Mouse (Mus musculus) CH12.LX (cell line): Measurements from ENCODE around the gene Spaca6. TPM values are rescaled to one million over a fixed set of nuclear protein-coding genes. Genes with fewer than 3 reads are reported as not detected.

Experiments used
- DNase-seq: peaks from one replicate; pipeline ENCODE4 v3.0.0-alpha.2; 2013; ENCODE audit errors: extremely low read depth
- H3K27ac ChIP-seq: 2 replicates; pipeline ENCODE4 v1.5.1; 2012; ENCODE audit warnings: low read depth, mild to moderate bottlenecking, control low read depth, moderate library complexity; ENCODE audit not compliant: insufficient read depth
- H3K27me3 ChIP-seq: replicated peaks from 2 replicates; pipeline ENCODE3; 2012; ENCODE audit warnings: inconsistent platforms
- H3K36me3 ChIP-seq, 2 experiments: replicated peaks in 1 of 2; 2 replicates each; pipeline versions ENCODE3 to v1.6.1; 2012; ENCODE audit warnings: inconsistent platforms in 1 of 2, low read length in 1 of 2, mild to moderate bottlenecking in 1 of 2, mixed read lengths in 1 of 2, moderate library complexity in 1 of 2; ENCODE audit not compliant: control insufficient read depth in 1 of 2, insufficient read depth in 1 of 2
- H3K4me1 ChIP-seq, 2 experiments: 2 replicates each; pipeline ENCODE4 v1.6.1; 2012; ENCODE audit warnings: inconsistent platforms in 1 of 2, moderate library complexity in 1 of 2; ENCODE audit not compliant: insufficient read depth in 2 of 2, control insufficient read depth in 1 of 2
- H3K4me2 ChIP-seq: 2 replicates; pipeline ENCODE4 v1.6.1; 2012; ENCODE audit warnings: low read depth, mild to moderate bottlenecking, control low read depth; ENCODE audit not compliant: poor library complexity, insufficient read depth, severe bottlenecking
- H3K4me3 ChIP-seq, 3 experiments: fragments of 150-350 bp in 1 of 3; sonication (generic) in 1 of 3; replicated peaks in 1 of 3; 2 replicates each; pipeline versions ENCODE3 to v1.5.1; 2011 to 2012; ENCODE audit warnings: low read depth in 2 of 3, low read length in 2 of 3, mild to moderate bottlenecking in 2 of 3, moderate library complexity in 2 of 3, control low read depth in 1 of 3, improper control_type of control experiment in 1 of 3, inconsistent platforms in 1 of 3, mixed read lengths in 1 of 3; ENCODE audit not compliant: poor library complexity in 1 of 3
- H3K79me2 ChIP-seq: replicated peaks from 2 replicates; pipeline ENCODE4 v1.6.1; 2012; ENCODE audit warnings: mild to moderate bottlenecking, moderate library complexity; ENCODE audit not compliant: control insufficient read depth, poor library complexity, insufficient read depth, severe bottlenecking; ENCODE audit errors: extremely low read depth
- H3K9ac ChIP-seq: 2 replicates; pipeline ENCODE4 v1.6.1; 2012; ENCODE audit warnings: low read depth, mild to moderate bottlenecking, control low read depth, moderate library complexity; ENCODE audit not compliant: insufficient read depth
- H3K9me3 ChIP-seq: replicated peaks from 2 replicates; pipeline ENCODE3; 2012; ENCODE audit warnings: low read length, inconsistent platforms, mixed read lengths
- BHLHE40 ChIP-seq: IDR thresholded peaks from 2 replicates; pipeline ENCODE4 v1.6.1; 2011; ENCODE audit warnings: mild to moderate bottlenecking, low read depth, low read length, improper control_type of control experiment
- CHD2 ChIP-seq: IDR thresholded peaks from 2 replicates; pipeline ENCODE4 v1.6.1; 2011; ENCODE audit warnings: low read length, improper control_type of control experiment
- CTCF ChIP-seq, 2 experiments: IDR thresholded peaks in 1 of 2; conservative IDR thresholded peaks in 1 of 2; 2 replicates each; pipeline ENCODE4 v1.5.1; 2011 to 2012; ENCODE audit warnings: low read depth in 2 of 2, low read length in 2 of 2, improper control_type of control experiment in 1 of 2, inconsistent platforms in 1 of 2, mild to moderate bottlenecking in 1 of 2, moderate library complexity in 1 of 2
- E2F4 ChIP-seq: IDR thresholded peaks from 2 replicates; pipeline ENCODE4 v1.6.1; 2011; ENCODE audit warnings: low read depth, low read length, improper control_type of control experiment; ENCODE audit not compliant: insufficient replicate concordance
- ELF1 ChIP-seq: IDR thresholded peaks from 2 replicates; pipeline ENCODE4 v1.6.1; 2014; ENCODE audit warnings: low read depth, mild to moderate bottlenecking, inconsistent platforms, low read length, improper control_type of control experiment
- EP300 ChIP-seq: IDR thresholded peaks from 2 replicates; pipeline ENCODE4 v1.6.1; 2011; ENCODE audit warnings: low read length, improper control_type of control experiment
- GABPA ChIP-seq: IDR thresholded peaks from 2 replicates; pipeline ENCODE4 v1.6.1; 2012; ENCODE audit warnings: low read depth, low read length, improper control_type of control experiment, inconsistent platforms; ENCODE audit not compliant: insufficient replicate concordance
- IRF4 ChIP-seq: IDR thresholded peaks from 2 replicates; pipeline ENCODE4 v1.6.1; 2014; ENCODE audit warnings: low read depth, mild to moderate bottlenecking, inconsistent platforms, low read length, improper control_type of control experiment
- JUN ChIP-seq: IDR thresholded peaks from 2 replicates; pipeline ENCODE4 v1.6.1; 2011; ENCODE audit warnings: low read depth, mild to moderate bottlenecking, low read length, improper control_type of control experiment, moderate library complexity; ENCODE audit not compliant: insufficient read depth
- JUND ChIP-seq: conservative IDR thresholded peaks from 2 replicates; pipeline ENCODE4 v1.6.1; 2011; ENCODE audit warnings: low read depth, low read length, improper control_type of control experiment
- MAFK ChIP-seq: IDR thresholded peaks from 2 replicates; pipeline ENCODE4 v1.6.1; 2011; ENCODE audit warnings: low read length, improper control_type of control experiment; ENCODE audit not compliant: insufficient replicate concordance
- MAX ChIP-seq: IDR thresholded peaks from 2 replicates; pipeline ENCODE4 v1.6.1; 2011; ENCODE audit warnings: low read length, improper control_type of control experiment
- MAZ ChIP-seq: IDR thresholded peaks from 2 replicates; pipeline ENCODE4 v1.6.1; 2012; ENCODE audit warnings: low read depth, mild to moderate bottlenecking, inconsistent platforms, low read length, improper control_type of control experiment, moderate library complexity
- MEF2A ChIP-seq: IDR thresholded peaks from 2 replicates; pipeline ENCODE4 v1.6.1; 2014; ENCODE audit warnings: low read depth, mild to moderate bottlenecking, inconsistent platforms, low read length, improper control_type of control experiment, borderline replicate concordance
- MXI1 ChIP-seq: IDR thresholded peaks from 2 replicates; pipeline ENCODE4 v1.6.1; 2011; ENCODE audit warnings: mild to moderate bottlenecking, low read depth, low read length, improper control_type of control experiment
- MYC ChIP-seq: IDR thresholded peaks from 2 replicates; pipeline ENCODE4 v1.6.1; 2011; ENCODE audit warnings: low read depth, mild to moderate bottlenecking, improper control_type of control experiment, low read length
- NELFE ChIP-seq: IDR thresholded peaks from 2 replicates; pipeline ENCODE4 v1.6.1; 2011; ENCODE audit warnings: low read depth, low read length, improper control_type of control experiment
- NRF1 ChIP-seq: IDR thresholded peaks from 2 replicates; pipeline ENCODE4 v1.6.1; 2014; ENCODE audit warnings: low read depth, mild to moderate bottlenecking, inconsistent platforms, low read length, improper control_type of control experiment, moderate library complexity
- POLR2A ChIP-seq: IDR thresholded peaks from 2 replicates; pipeline ENCODE4 v1.6.1; 2011; ENCODE audit warnings: low read depth, mild to moderate bottlenecking, improper control_type of control experiment, low read length
- POLR2AphosphoS2 ChIP-seq: IDR thresholded peaks from 2 replicates; pipeline ENCODE4 v1.6.1; 2011; ENCODE audit warnings: low read depth, low read length, improper control_type of control experiment
- RAD21 ChIP-seq: IDR thresholded peaks from 2 replicates; pipeline ENCODE4 v1.6.1; 2011; ENCODE audit warnings: low read depth, mild to moderate bottlenecking, low read length, improper control_type of control experiment, moderate library complexity
- SIN3A ChIP-seq: IDR thresholded peaks from 2 replicates; pipeline ENCODE4 v1.6.1; 2012; ENCODE audit warnings: low read length, improper control_type of control experiment, inconsistent platforms
- TBP ChIP-seq: conservative IDR thresholded peaks from 2 replicates; pipeline ENCODE4 v1.6.1; 2011; ENCODE audit warnings: low read depth, low read length, improper control_type of control experiment
- TCF12 ChIP-seq: IDR thresholded peaks from 2 replicates; pipeline ENCODE4 v1.6.1; 2014; ENCODE audit warnings: low read depth, mild to moderate bottlenecking, inconsistent platforms, low read length, improper control_type of control experiment
- UBTF ChIP-seq: IDR thresholded peaks from 2 replicates; pipeline ENCODE4 v1.6.1; 2012; ENCODE audit warnings: low read depth, mild to moderate bottlenecking, inconsistent platforms, low read length, improper control_type of control experiment, moderate library complexity
- USF1 ChIP-seq: IDR thresholded peaks from 2 replicates; pipeline ENCODE4 v1.6.1; 2014; ENCODE audit warnings: low read depth, mild to moderate bottlenecking, inconsistent platforms, low read length, improper control_type of control experiment
- USF2 ChIP-seq: conservative IDR thresholded peaks from 2 replicates; pipeline ENCODE4 v1.6.1; 2011; ENCODE audit warnings: low read depth, low read length, improper control_type of control experiment
- ZC3H11A ChIP-seq: IDR thresholded peaks from 2 replicates; pipeline ENCODE4 v1.6.1; 2012; ENCODE audit warnings: low read depth, mild to moderate bottlenecking, inconsistent platforms, low read length, improper control_type of control experiment
- dilution Hi-C: fragments of 300-500 bp; cut with MboI; formaldehyde crosslinking; loops from 2 replicates; pipeline ENCODE4 v1.14.3; 2020; ENCODE audit warnings: low sequenced_read_pairs; ENCODE audit not compliant: extremely low pct_unique_long_range_greater_than_20kb, extremely low pct_ligation_motif_present
- in situ Hi-C: fragments of 300-500 bp; cut with MboI; formaldehyde crosslinking; loops from 3 replicates; pipeline ENCODE4 v1.14.3; 2019; ENCODE audit warnings: low sequenced_read_pairs, low pct_ligation_motif_present, low pct_unique_long_range_greater_than_20kb, mixed read lengths
- polyA plus RNA-seq: library from polyadenylated mRNA; unstranded; fragments of >175 nt; gene quantifications from 2 replicates; pipeline ENCODE4 v1.2.1, GENCODE M21; 2012; ENCODE audit warnings: low read depth; ENCODE audit not compliant: insufficient read length
- total RNA-seq, 2 experiments: library from RNA; depleted of rRNA; stranded (reverse); fragments of 300-350 nt in 1 of 2; fragments of >200 nt in 1 of 2; gene quantifications; 2 replicates each; pipeline ENCODE4 v1.2.3; 2012 to 2014

The Spaca6 gene
- total and polyA plus RNA-seq, 3 experiments = 0.67 TPM; not detected in 2

DNA sequence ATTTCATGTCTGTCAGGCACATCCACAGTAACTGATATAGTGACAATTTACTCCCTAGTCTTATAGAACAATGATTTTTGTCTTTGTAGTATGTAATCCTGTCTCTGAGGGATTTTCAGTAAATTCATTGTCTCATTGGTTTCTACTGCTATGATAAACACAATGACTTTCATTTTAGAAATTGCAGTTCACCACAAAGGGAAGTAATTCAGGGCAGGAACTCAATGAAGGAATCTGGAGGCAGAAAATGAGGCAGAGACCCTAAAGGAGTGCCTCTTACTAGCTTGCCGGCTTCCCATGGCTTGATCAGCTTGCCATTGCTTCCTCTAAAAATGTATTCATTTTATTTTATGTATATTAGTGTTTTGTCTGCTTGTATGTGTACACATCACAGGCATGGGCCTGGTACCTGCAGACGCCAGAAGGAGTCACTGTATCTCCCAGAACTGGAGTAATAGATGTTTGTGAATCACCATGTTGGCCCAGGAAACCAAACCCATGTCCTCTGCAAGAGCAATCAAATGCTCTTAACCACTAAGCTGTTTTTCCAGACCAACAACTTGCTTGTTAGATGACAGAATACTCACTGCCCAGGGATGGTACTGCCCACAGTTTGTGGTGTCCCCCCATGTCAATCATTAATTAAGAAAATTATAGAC is 44.1 kb downstream of the Spaca6 start:
- no peaks in the 10 kb centered on the region for H3K79me2 ChIP-seq
- TF ChIP-seq POLR2A = no peak
- TF ChIP-seq SIN3A = no peak
- no peak for TF ChIP-seq USF2
- no peak for TF ChIP-seq JUN
- TF ChIP-seq MYC = no peak
- no peak for TF ChIP-seq NELFE
- TF ChIP-seq NRF1 = no peak
- no peak for TF ChIP-seq MAX
- no peak for TF ChIP-seq USF1
- no peak for TF ChIP-seq MEF2A
- TF ChIP-seq CTCF (conservative IDR thresholded peaks at IDR 0.05 in 1 of 2, IDR thresholded peaks at IDR 0.05 in 1 of 2; ENCODE audit: low read depth in 2 of 2, low read length in 2 of 2) = no peak
- TF ChIP-seq CHD2 = no peak
- TF ChIP-seq POLR2AphosphoS2 = no peak
- TF ChIP-seq E2F4 = no peak
- no peak for TF ChIP-seq TCF12
- no peak for TF ChIP-seq RAD21
- no peak for TF ChIP-seq TBP
- TF ChIP-seq EP300 = no peak
- TF ChIP-seq, all 38 proteins: peak for 0
- in situ Hi-C loops (no loop called here), dilution Hi-C loops (no loop called here)
- no peak overlapping the region for H3K9ac ChIP-seq
- H3K9me3 ChIP-seq = peaks cover 3% of the 10 kb centered on the region
- no peaks in the 10 kb centered on the region for H3K36me3 ChIP-seq
- no peak for DNase-seq
- no peaks in the 10 kb centered on the region for H3K27me3 ChIP-seq
- 0 out of 4 replicates have a peak, but pooled peaks cover 0 to 4% of the 10 kb centered on the region in 2 experiments for H3K4me1 ChIP-seq
- H3K27ac ChIP-seq = no peak overlapping the region
- H3K4me2 ChIP-seq = no peak overlapping the region
- H3K4me3 ChIP-seq = no peak overlapping the region

DNA sequence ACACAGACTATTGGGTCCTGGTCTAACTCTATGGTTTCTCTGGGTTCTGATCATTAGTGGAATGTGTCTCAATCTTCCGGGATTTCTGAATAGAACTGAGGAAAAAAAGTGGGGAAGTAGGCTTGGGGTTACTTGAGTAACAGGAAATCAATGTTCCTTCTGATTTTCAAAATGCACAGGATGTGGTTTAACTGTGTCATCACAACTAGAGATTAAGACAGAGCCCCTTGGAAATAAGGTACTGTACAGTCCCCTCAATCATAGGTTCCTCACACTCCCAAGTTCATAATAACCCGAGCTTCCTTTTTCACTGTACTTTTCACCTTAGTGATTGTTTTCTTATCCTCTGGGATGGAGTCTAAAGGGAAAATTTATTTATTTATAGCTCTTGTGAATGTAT is 44.7 kb downstream of the Spaca6 start:
- peaks cover 3% of the 10 kb centered on the region for H3K9me3 ChIP-seq
- H3K79me2 ChIP-seq = no peaks in the 10 kb centered on the region
- no peak for DNase-seq
- H3K27ac ChIP-seq = no peak overlapping the region
- no peaks in the 10 kb centered on the region for H3K27me3 ChIP-seq
- no peak overlapping the region for H3K9ac ChIP-seq
- no peak overlapping the region for H3K4me2 ChIP-seq
- no peak overlapping the region for H3K4me3 ChIP-seq
- TF ChIP-seq MAZ = no peak
- no peak for TF ChIP-seq USF2
- no peak for TF ChIP-seq UBTF
- TF ChIP-seq MAFK = no peak
- TF ChIP-seq GABPA = no peak
- TF ChIP-seq NELFE = no peak
- TF ChIP-seq MAX = no peak
- no peak for TF ChIP-seq BHLHE40
- TF ChIP-seq MEF2A = no peak
- no peak for TF ChIP-seq MXI1
- no peak for TF ChIP-seq MYC
- TF ChIP-seq ZC3H11A = no peak
- TF ChIP-seq ELF1 = no peak
- no peak for TF ChIP-seq RAD21
- TF ChIP-seq TBP = no peak
- no peak for TF ChIP-seq NRF1
- TF ChIP-seq IRF4 = no peak
- no peak for TF ChIP-seq JUND
- in situ Hi-C loops = no loop called here
- dilution Hi-C loops = no loop called here
- 0 out of 4 replicates have a peak, but pooled peaks cover 0 to 2% of the 10 kb centered on the region in 2 experiments for H3K4me1 ChIP-seq
- no peaks in the 10 kb centered on the region for H3K36me3 ChIP-seq
